Mouse (Mus musculus): ENCODE data around the gene Satb2. TPM values are rescaled to one million over a fixed set of nuclear protein-coding genes. Genes with fewer than 3 reads are reported as not detected.
A peak's percentile ranks its signal among the peaks of the same experiment; 100 is the strongest.

The Satb2 gene
- polyA plus RNA-seq, 1 experiment from 2014 or later: 5.1 TPM

DNA sequence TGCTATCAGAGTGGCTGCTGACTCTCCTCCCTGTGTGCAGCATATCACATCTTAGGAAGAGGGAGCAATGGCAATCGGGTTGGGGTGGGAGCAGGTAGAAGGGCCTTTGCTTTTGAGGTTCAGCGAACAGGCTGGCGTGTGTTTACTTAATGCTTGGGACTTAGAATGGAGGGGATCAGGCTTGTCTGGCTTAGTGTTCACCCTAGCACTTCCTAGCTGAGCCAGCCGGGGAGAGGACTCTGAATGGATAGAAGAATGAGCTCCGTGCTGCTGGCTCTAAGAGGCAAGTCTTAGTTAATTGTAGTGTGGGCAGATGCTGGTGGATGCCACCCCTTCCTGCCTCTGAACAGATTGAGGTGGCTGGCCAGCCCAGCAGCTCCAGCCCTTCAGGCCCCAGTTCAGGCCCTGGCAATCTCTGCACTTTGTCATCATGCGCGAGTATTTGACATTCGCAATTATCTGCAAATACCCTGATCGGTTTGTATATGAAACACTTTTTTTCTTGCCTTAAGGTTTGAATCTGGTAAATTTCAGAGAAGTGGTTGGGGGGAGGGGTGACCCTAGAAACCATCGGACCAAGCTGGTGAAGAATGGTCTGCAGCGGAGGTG lies 3.6 kb upstream of the Satb2 start:
- in situ Hi-C loops (cut with MboI; ENCODE audit: low pct_unique_long_range_greater_than_20kb): loop anchor here (25.0 kb wide), 1 partner anchor 645 kb away; no protein-coding TSS in a partner anchor
- no peak for DNase-seq (ENCODE audit: low read depth, low spot score)
- peaks cover 4% of the 10 kb centered on the region for H3K27me3 ChIP-seq
- no peak for TF ChIP-seq CTCF (IDR thresholded peaks at IDR 0.05)
- no peak for ATAC-seq
- CTCF ChIA-PET: no interaction called here
- POLR2A ChIA-PET: no interaction called here

GRCm38 (mm10) chr1:56981508-56981907 lies 3.1 kb upstream of the Satb2 start:
- DNase-seq (ENCODE audit: low read depth, low spot score) (no peak), ATAC-seq (no peak)
- H3K27me3 ChIP-seq: peaks cover 4% of the 10 kb centered on the region
- no peak for TF ChIP-seq CTCF (IDR thresholded peaks at IDR 0.05)
- ChIA-PET POLR2A (no interaction called here), CTCF (no interaction called here)
- in situ Hi-C loops (cut with MboI; ENCODE audit: low pct_unique_long_range_greater_than_20kb): loop anchor here (25.0 kb wide), 1 partner anchor 644 kb away; no protein-coding TSS in a partner anchor

DNA sequence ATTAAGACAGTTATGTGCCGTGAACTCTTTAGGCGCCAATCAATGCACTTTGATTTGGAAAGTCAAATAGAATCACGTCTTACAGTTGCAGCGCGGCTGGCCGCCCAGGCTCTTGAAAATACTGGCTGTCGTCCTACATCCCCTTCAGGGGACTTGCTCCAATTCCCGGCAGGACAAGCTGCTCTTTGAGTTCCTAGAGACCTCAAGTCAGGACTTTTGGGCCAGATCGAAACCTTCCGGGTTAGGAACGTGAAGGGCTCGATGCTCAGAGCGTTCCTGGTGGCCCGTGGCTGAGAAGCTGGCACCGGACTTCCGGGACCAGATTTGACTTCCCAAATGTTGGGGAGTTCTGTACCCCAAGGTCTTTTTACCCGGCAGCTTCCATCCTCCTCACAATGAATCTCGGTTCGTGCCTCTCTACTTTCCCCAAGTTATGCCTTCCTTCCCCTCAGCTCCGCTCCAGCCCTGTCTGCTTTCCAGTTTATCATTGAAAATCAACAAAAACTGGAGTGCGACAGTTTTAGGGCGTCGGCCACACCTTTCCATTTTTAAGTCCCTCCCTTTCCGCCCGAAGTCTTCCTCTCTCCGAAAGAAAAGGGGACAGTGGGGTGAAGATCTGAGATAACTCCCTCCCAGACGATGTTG lies 2.3 kb upstream of the Satb2 start:
- ATAC-seq (no peak), DNase-seq (ENCODE audit: low read depth, low spot score) (no peak)
- CTCF ChIA-PET: no interaction called here

GRCm38 (mm10) chr1:56979531-56980395 lies 1.3 kb upstream of the Satb2 start:
- no peak for TF ChIP-seq CTCF (IDR thresholded peaks at IDR 0.05)
- no peaks in the 10 kb centered on the region for H3K27me3 ChIP-seq
- DNase-seq (ENCODE audit: low read depth, low spot score): no peak
- ChIA-PET CTCF (no interaction called here), POLR2A (no interaction called here)
- peak; percentile 41 for ATAC-seq
- in situ Hi-C loops (cut with MboI; ENCODE audit: low pct_unique_long_range_greater_than_20kb): loop anchor here (25.0 kb wide), 1 partner anchor 642 kb away; no protein-coding TSS in a partner anchor

More for the DNA sequence above, 2.3 kb upstream of the Satb2 start:
- POLR2A ChIA-PET: no interaction called here
- in situ Hi-C loops (cut with MboI; ENCODE audit: low pct_unique_long_range_greater_than_20kb): loop anchor here (25.0 kb wide), 1 partner anchor 643 kb away; no protein-coding TSS in a partner anchor
- no peak for TF ChIP-seq CTCF (IDR thresholded peaks at IDR 0.05)
- no peaks in the 10 kb centered on the region for H3K27me3 ChIP-seq

GRCm38 (mm10) chr1:56977201-56978100 lies 999 bp downstream of the Satb2 start:
- TF ChIP-seq CTCF (IDR thresholded peaks at IDR 0.05): no peak
- no peaks in the 10 kb centered on the region for H3K27me3 ChIP-seq
- DNase-seq (ENCODE audit: low read depth, low spot score): no peak
- POLR2A ChIA-PET: no interaction called here
- in situ Hi-C loops (cut with MboI; ENCODE audit: low pct_unique_long_range_greater_than_20kb): loop anchor here (25.0 kb wide), 1 partner anchor 640 kb away; no protein-coding TSS in a partner anchor
- CTCF ChIA-PET: no interaction called here
- no peak for ATAC-seq

DNA sequence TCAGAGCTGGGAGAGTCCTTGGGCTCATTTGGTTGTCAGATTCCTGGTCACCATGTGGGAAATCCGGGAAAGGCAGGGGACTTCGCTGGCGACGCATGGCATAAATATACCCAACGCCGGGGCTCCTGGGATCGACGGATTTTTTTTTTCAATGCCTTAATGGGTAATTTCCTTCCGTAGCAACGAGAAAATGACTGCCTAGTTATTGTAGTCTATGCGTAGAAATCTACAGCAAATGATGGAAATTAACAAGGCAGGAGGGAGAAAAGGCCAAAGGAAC lies 1.7 kb downstream of the Satb2 start:
- in situ Hi-C loops (cut with MboI; ENCODE audit: low pct_unique_long_range_greater_than_20kb): loop anchor here (25.0 kb wide), 1 partner anchor 639 kb away; no protein-coding TSS in a partner anchor
- H3K27me3 ChIP-seq: no peaks in the 10 kb centered on the region
- CTCF ChIA-PET: interaction anchor here (0.7 kb wide), 1 partner anchor 15 kb away, joined by 3 read pairs; no protein-coding TSS in a partner anchor

GRCm38 (mm10) chr1:56976044-56976824 lies 2.2 kb downstream of the Satb2 start:
- ChIA-PET POLR2A (no interaction called here), CTCF (interaction anchor here (0.7 kb wide), 1 partner anchor 16 kb away, joined by 3 read pairs; no protein-coding TSS in a partner anchor)
- no peak for ATAC-seq
- no peaks in the 10 kb centered on the region for H3K27me3 ChIP-seq
- DNase-seq (ENCODE audit: low read depth, low spot score): no peak
- in situ Hi-C loops (cut with MboI; ENCODE audit: low pct_unique_long_range_greater_than_20kb): loop anchor here (25.0 kb wide), 1 partner anchor 639 kb away; no protein-coding TSS in a partner anchor
- no peak for TF ChIP-seq CTCF (IDR thresholded peaks at IDR 0.05)

More for the DNA sequence above, 1.7 kb downstream of the Satb2 start:
- ATAC-seq (no peak), DNase-seq (ENCODE audit: low read depth, low spot score) (no peak)
- POLR2A ChIA-PET: no interaction called here
- no peak for TF ChIP-seq CTCF (IDR thresholded peaks at IDR 0.05)

DNA sequence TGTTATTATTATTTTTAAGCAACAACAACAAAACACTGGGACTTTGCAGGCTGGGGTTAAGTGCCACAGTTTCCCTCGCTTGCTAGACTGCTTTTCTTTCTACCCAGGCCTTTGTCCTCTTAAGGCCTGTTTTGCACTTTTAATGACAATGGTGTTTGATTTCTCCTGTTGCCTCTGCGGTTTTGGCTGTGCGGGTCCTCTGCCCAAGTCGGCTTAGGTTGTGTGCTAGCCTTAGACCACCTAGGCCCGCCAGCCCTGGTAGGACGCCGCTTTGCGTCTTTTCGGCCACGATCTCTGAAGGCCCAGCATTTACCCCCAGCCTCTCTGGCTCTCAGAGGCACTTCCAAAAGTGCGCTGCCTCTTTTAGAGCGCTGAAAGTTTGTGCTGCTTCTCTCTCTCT lies 2.9 kb downstream of the Satb2 start:
- POLR2A ChIA-PET: no interaction called here
- no peak for TF ChIP-seq CTCF (IDR thresholded peaks at IDR 0.05)
- ATAC-seq (no peak), DNase-seq (ENCODE audit: low read depth, low spot score) (no peak)
- no peaks in the 10 kb centered on the region for H3K27me3 ChIP-seq
- CTCF ChIA-PET: no interaction called here
- in situ Hi-C loops (cut with MboI; ENCODE audit: low pct_unique_long_range_greater_than_20kb): loop anchor here (25.0 kb wide), 1 partner anchor 638 kb away; no protein-coding TSS in a partner anchor

- no peak for ATAC-seq
- TF ChIP-seq CTCF (IDR thresholded peaks at IDR 0.05): no peak
- in situ Hi-C loops (cut with MboI; ENCODE audit: low pct_unique_long_range_greater_than_20kb): loop anchor here (25.0 kb wide), 1 partner anchor 1737 kb away; the partner anchor contains the start of genes Mars2 and Rftn2
- DNase-seq (ENCODE audit: low read depth, low spot score): no peak
- ChIA-PET CTCF (interaction anchor here (1.1 kb wide), 1 partner anchor 12 kb away, joined by 3 read pairs; no protein-coding TSS in a partner anchor), POLR2A (no interaction called here)
- H3K27me3 ChIP-seq: no peaks in the 10 kb centered on the region
Observed at GRCm38 (mm10) chr1:56974187-56974586, 4.3 kb downstream of the Satb2 start.

Measured in Patski (cell line).